Mouse (Mus musculus): ENCODE data around the gene Cdk2. TPM values are rescaled to one million over a fixed set of nuclear protein-coding genes. Genes with fewer than 3 reads are reported as not detected.
A peak's percentile ranks its signal among the peaks of the same experiment; 100 is the strongest.
"Not testable (repeated sequence)": the region's sequence is repeated elsewhere in the genome, so short reads cannot be mapped to it uniquely, and the experiment has no call there.

The Cdk2 gene
- polyA plus RNA-seq, 1 experiment = not detected

DNA sequence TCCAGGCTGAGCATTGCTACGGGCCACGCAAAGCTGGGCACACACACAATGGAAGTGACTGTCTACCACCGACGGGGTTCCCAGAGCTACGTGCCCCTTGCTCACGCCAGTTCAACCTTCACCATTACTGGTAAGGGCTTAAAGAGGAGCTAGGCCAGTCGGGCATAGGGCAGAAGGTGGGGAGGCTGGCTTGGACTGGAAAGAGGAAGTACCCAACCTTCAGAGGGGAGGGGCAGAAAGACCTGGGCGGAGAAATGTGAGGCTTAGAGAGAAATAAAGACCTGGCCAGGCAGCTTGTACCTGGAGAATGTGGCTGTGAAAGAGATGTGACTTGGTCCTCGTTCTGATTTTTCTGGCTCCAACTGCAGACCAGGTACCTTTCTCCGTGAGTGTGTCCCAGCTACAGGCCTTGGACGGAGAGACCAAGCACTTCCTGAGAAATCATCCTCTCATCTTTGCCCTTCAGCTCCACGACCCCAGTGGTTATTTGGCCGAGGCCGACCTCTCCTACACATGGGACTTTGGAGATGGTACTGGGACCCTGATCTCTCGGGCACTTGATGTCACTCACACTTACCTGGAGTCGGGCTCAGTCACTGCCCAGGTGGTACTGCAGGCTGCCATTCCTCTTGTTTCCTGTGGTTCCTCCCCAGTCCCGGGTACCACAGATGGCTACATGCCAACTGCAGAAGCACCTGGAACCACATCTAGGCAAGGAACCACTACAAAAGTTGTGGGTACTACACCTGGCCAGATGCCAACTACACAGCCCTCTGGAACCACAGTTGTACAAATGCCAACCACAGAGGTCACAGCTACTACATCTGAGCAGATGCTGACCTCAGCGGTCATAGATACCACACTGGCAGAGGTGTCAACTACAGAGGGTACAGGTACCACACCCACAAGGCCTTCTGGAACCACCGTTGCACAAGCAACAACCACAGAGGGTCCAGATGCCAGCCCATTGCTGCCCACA lies 11.0 kb upstream of the Cdk2 start:
- Histone ChIP-seq H3K27ac (ENCODE audit: insufficient read depth, low read depth, low read length) (no peak overlapping the region), H3K4me3 (ENCODE audit: insufficient read depth, low read depth, low read length) (no peak overlapping the region), H3K4me1 (ENCODE audit: control insufficient read depth, insufficient read depth, low read length) (no peaks in the 10 kb centered on the region)
- WGBS = 86% methylated on average over 19 of the region's 19 CpGs
- TF ChIP-seq CTCF (IDR thresholded peaks at IDR 0.05; ENCODE audit: insufficient read depth, low read depth, low read length) = no peak
- TF ChIP-seq POLR2A (IDR thresholded peaks at IDR 0.05; ENCODE audit: insufficient read depth, low read depth, low read length) = no peak

DNA sequence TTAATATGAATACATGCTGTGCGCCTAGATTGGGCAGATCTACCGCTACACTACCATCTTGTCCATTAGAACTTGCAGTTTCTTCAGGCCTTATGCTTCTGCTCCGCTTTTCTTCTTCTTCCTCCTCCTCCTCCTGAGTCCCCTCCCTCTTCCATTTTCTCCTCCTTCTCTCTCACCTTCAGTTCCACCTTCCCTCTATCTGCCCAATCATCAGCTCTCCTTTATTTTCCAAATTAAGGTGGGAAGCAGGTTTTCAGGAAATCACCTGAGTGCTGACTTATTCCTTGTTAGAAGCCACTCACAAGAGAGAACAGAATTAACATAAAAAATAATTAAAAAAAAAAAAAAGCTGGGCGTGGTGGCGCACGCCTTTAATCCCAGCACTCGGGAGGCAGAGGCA lies 6.5 kb upstream of the Cdk2 start:
- not testable (repeated sequence) for H3K27ac ChIP-seq (ENCODE audit: insufficient read depth, low read depth, low read length); H3K4me3 ChIP-seq (ENCODE audit: insufficient read depth, low read depth, low read length); H3K4me1 ChIP-seq (ENCODE audit: control insufficient read depth, insufficient read depth, low read length)
- WGBS = 98% methylated on average over 7 of the region's 7 CpGs

DNA sequence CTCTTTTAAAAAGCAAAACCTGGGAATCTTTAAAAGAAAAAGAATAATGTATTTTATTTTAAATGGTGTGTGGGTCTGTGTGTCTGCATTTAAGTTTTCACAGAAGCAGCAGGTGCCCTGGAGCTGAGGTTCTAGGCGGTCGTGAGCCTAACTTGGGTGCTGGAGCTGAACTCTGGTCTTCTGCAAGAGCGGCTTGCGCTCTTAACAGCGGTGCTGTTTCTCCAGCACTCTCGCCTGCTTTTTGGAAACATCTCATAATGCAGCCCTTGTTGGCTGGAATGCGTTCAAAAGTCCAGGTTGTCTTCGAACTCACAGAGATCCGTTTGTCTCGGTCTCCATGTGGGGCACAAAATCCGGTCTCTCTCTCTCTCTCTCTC lies 474 bp upstream of the Cdk2 start:
- 7% methylated on average over 11 of the region's 11 CpGs for WGBS
- TF ChIP-seq POLR2A (IDR thresholded peaks at IDR 0.05; ENCODE audit: insufficient read depth, low read depth, low read length) (no peak), CTCF (IDR thresholded peaks at IDR 0.05; ENCODE audit: insufficient read depth, low read depth, low read length) (no peak)
- H3K27ac ChIP-seq (ENCODE audit: insufficient read depth, low read depth, low read length) = no peak overlapping the region
- H3K4me1 ChIP-seq (ENCODE audit: control insufficient read depth, insufficient read depth, low read length) = peaks cover 9% of the 10 kb centered on the region
- H3K4me3 ChIP-seq (ENCODE audit: insufficient read depth, low read depth, low read length) = peak overlapping the region; percentile 64

DNA sequence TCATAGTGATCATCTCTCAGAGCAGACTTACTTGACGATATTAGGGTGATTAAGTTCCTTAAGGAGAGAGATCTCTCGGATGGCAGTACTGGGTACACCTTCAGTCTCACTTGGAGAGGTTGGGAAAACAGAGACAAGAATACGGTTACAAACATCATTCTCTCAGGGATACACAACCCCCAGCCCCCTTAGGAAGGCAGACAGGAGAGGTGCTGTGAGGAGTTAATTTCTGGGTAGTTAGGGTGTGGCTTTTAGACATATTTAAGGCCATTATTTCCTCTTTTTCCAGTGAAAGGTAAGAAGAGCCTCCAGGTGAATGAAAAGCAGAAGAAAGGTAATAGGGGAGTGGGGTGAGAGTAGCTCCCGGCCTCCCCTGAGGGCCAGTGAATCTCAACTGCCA lies 936 bp downstream of the Cdk2 start, which contains the start of gene Pmel:
Gene Pmel (plus strand): TSS at position 301 of the 400 bp plus-strand sequence.
- no peak for TF ChIP-seq CTCF (IDR thresholded peaks at IDR 0.05; ENCODE audit: insufficient read depth, low read depth, low read length)
- TF ChIP-seq POLR2A (IDR thresholded peaks at IDR 0.05; ENCODE audit: insufficient read depth, low read depth, low read length) = no peak
- Histone ChIP-seq H3K27ac (ENCODE audit: insufficient read depth, low read depth, low read length) (no peak within 1 kb of the TSS), H3K4me3 (ENCODE audit: insufficient read depth, low read depth, low read length) (peak within 1 kb of the TSS; percentile 64), H3K4me1 (ENCODE audit: control insufficient read depth, insufficient read depth, low read length) (peaks cover 9% of the 10 kb centered on the region)
- WGBS = 38% methylated on average over 4 of the region's 4 CpGs

DNA sequence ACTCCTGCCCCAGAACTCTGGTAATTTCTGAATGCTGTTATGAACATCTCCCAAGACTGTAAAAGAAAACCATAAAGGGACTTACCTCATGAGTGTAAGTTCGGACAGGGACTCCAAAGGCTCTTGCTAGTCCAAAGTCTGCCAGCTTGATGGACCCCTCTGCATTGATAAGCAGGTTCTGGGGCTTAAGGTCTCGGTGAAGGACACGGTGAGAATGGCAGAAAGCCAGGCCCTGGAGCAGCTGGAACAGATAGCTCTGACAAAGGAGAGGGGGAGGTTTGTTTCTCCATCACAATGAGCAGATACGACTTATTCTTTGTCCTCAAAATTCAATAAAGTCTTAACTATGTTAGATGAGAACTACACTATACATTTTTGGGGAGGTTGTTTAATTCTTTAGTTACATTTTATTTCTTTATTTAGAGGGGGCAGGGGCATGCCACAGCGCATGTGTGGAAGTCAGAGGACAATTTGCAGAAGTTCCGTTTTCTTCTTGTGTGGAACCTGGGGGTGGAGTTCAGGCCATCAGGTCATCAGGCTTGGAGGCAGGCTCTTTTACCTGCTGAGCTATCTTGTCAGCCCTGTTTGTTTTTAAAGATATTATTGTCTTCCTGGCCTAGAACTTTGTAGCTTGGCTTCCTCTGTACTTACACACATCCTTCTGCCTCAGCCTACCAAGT lies 2.4 kb downstream of the Cdk2 start:
- TF ChIP-seq POLR2A (IDR thresholded peaks at IDR 0.05; ENCODE audit: insufficient read depth, low read depth, low read length) (no peak), CTCF (IDR thresholded peaks at IDR 0.05; ENCODE audit: insufficient read depth, low read depth, low read length) (no peak)
- no peak overlapping the region for H3K27ac ChIP-seq (ENCODE audit: insufficient read depth, low read depth, low read length)
- H3K4me1 ChIP-seq (ENCODE audit: control insufficient read depth, insufficient read depth, low read length) = peaks cover 9% of the 10 kb centered on the region
- H3K4me3 ChIP-seq (ENCODE audit: insufficient read depth, low read depth, low read length) = no peak overlapping the region
- 72% methylated on average over 6 of the region's 6 CpGs for WGBS

DNA sequence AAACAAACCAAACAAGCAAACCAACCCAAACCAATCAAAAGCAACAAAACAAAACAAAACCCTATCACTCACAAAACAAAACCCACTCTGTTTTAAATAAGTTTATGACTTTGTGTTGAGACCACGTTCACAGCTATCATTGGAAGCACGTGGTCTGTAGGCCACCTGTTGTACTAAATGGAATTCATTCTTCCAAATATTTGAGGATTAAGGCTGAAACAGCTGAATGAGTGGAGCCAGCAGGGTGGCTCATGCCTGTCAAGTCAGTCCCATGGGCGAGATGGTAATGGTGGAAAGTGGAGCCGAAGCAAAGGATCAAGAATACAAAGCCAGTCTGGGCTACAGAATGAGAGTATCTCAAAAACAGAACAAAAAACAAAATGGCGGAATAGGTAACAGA lies 4.1 kb downstream of the Cdk2 start:
- WGBS = 87% methylated on average over 5 of the region's 5 CpGs

DNA sequence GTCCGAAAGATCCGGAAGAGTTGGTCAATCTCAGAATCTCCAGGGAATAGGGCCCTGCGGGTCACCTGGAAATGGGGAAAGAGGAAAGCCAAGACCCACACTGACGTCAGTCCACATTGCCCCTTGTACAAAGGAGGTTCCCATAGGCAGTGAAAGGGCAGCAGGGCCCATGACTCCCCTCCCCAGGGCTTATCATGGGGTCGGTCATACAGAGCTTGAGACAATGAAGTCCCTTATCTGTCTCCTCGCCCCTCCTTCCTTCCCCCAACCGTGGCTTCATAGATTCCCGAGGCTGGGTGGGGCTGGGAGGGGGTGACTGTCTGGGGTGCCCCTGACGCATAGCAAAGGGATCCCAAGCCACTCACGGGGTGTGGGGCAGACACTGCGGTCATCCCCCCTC lies 5.2 kb downstream of the Cdk2 start:
- WGBS = 77% methylated on average over 11 of the region's 11 CpGs
- no peak overlapping the region for H3K27ac ChIP-seq (ENCODE audit: insufficient read depth, low read depth, low read length)
- TF ChIP-seq CTCF (IDR thresholded peaks at IDR 0.05; ENCODE audit: insufficient read depth, low read depth, low read length) (no peak), POLR2A (IDR thresholded peaks at IDR 0.05; ENCODE audit: insufficient read depth, low read depth, low read length) (no peak)
- no peak overlapping the region for H3K4me3 ChIP-seq (ENCODE audit: insufficient read depth, low read depth, low read length)
- H3K4me1 ChIP-seq (ENCODE audit: control insufficient read depth, insufficient read depth, low read length) = 0 out of 2 replicates have a peak, but pooled peaks cover 7% of the 10 kb centered on the region

More for the DNA sequence above, 4.1 kb downstream of the Cdk2 start:
- no peak overlapping the region for H3K4me3 ChIP-seq (ENCODE audit: insufficient read depth, low read depth, low read length)
- peaks cover 11% of the 10 kb centered on the region for H3K4me1 ChIP-seq (ENCODE audit: control insufficient read depth, insufficient read depth, low read length)
- no peak overlapping the region for H3K27ac ChIP-seq (ENCODE audit: insufficient read depth, low read depth, low read length)
- no peak for TF ChIP-seq POLR2A (IDR thresholded peaks at IDR 0.05; ENCODE audit: insufficient read depth, low read depth, low read length)

DNA sequence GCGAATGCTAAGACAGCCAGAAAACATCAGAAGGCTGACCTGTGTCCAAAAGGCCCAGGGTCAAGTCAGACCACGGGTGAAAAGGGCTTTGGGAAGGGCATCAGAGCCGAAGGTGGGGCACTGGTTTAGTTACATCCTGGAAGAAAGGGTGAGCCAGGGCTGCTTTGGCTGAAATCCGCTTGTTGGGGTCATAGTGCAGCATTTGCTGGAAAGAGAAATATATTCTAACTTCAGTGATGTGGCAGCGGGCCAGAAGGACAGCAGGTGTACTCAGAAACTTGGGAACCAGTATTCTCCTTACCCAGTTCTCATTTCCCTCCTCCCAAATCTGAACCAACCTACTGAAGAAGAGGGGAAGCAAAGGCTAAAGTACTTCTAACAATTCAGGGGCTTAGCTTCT lies 5.8 kb downstream of the Cdk2 start:
- TF ChIP-seq CTCF (IDR thresholded peaks at IDR 0.05; ENCODE audit: insufficient read depth, low read depth, low read length) (no peak), POLR2A (IDR thresholded peaks at IDR 0.05; ENCODE audit: insufficient read depth, low read depth, low read length) (no peak)
- Histone ChIP-seq H3K4me1 (ENCODE audit: control insufficient read depth, insufficient read depth, low read length) (0 out of 2 replicates have a peak, but pooled peaks cover 2% of the 10 kb centered on the region), H3K27ac (ENCODE audit: insufficient read depth, low read depth, low read length) (no peak overlapping the region), H3K4me3 (ENCODE audit: insufficient read depth, low read depth, low read length) (no peak overlapping the region)
- WGBS = 79% methylated on average over 5 of the region's 5 CpGs

DNA sequence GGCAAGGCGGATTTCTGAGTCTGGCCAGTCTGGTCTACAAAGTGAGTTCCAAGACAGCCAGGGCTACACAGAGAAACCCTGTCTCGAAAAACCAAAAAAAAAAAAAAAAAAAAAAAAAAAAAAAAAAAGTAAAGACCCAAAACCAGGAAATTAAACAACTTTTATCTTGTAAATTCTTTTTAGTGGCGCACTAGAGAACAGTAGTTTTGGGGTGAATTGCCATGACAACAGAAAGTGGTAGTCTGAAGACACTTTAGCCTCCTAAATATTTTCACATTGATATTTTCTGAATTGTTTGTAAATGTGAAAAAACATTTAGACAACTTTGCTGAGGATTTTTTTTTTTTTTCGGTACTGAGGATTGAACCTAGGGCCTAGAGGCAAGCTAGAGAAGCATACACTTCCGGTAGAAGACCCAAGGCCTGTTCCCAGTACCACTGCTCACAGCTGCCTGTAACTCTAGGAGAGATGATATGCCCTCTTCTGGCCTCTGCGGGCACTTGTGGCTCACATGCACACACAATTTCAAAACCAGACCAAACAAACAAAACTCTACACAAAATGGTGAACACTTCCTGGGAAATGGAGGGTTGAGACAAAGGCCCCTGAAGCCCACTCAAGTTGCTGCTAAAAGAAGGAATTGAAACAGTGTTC lies 7.6 kb downstream of the Cdk2 start:
- TF ChIP-seq CTCF (IDR thresholded peaks at IDR 0.05; ENCODE audit: insufficient read depth, low read depth, low read length) (no peak), POLR2A (IDR thresholded peaks at IDR 0.05; ENCODE audit: insufficient read depth, low read depth, low read length) (no peak)
- H3K4me1 ChIP-seq (ENCODE audit: control insufficient read depth, insufficient read depth, low read length) = 0 out of 2 replicates have a peak, but pooled peaks cover 2% of the 10 kb centered on the region
- WGBS = 65% methylated on average over 6 of the region's 6 CpGs
- peak overlapping the region; percentile 54 for H3K4me3 ChIP-seq (ENCODE audit: insufficient read depth, low read depth, low read length)
- H3K27ac ChIP-seq (ENCODE audit: insufficient read depth, low read depth, low read length) = no peak overlapping the region
